Mouse (Mus musculus): Measurements from ENCODE around the gene Fto.

Fto gene

DNA sequence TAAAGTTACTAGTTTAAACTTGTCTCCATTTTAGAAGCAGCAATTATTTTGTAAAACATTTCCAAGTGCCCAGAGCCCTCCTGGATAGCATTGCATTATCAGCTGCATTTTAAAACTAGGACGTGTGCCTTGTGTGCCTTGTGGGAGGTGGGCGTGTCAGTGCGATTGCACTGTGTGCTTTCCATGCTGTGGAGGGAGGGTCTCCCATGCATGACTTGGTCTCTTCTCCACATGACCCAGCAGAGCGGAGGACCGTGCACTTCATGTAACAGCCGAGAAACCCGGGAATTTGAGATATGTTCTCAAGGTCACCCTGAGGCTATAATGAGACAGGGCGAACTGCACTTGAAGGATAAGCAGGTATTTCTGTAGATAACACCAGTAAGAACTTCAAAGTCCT lies 347.6 kb downstream of the Fto start:
- no peak for DNase-seq (ENCODE audit: low spot score)

DNA sequence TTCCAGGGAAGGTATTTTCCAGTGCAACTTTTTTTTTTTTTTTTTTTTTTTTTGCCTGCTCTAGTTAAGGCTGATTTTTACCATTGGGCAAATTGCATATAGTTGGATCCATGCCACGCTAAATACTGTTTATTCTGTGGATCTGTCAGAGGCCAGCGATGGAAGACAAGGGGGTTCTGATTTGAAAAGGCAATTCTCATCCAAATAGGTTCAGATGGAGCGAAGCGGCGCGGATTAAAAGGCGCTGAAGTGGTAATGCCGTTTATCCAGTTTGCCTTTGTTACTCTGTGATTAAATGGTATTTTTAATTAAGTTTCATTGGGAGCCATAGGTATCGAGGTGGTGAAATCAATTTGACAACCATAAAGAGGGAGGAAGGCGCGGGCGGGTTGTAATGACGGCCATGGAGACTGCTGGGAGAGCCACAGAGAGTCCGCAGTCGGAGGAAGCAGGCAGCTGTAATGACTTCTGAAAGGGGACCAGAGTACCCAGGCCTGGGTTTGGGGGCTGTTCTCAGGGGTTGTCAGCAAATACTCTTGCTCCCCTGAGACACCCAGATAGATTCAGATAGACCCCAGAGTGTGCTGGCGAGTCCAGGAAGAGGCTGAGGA lies 356.2 kb downstream of the Fto start:
- no peak for DNase-seq (ENCODE audit: low spot score)

DNA sequence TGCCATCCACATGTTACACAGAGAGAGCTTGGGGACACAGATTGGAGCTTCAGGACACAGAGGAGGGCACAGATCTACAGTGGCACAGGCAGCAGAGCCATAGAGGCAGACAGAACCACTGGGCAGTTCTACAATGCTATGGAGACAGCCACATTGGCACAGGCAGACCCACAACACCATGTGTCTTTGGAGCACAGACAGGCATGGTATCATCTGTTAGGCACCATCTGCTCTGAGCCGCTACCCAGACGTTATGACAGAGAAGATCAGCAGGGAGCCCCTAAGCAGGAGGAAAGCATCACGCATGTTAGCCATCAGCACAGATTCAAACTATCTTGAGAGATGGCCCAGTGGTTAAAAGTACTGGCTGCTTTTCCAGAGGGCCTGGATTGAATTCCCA lies 363.6 kb downstream of the Fto start:
- no peak for DNase-seq (ENCODE audit: low spot score)

DNA sequence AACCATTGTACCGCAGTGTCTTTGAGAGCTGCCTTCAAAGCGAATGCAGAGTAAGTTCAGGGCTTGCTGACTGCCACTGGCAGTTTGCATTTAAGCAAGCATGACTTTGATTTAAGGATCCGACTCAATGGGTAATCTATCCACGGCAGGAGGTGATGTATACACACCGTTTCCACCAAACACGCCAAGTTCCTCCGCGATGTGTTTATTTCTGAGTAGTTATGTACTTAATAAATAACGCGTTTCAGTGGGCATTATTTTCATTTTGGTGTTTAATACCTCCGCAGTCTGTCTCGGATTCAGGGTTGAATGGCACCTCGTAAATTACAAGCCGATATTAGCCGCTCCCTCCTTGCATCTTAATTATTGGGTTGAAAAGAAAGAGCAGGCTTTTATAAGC lies 366.1 kb downstream of the Fto start:
- DNase-seq (ENCODE audit: low spot score) = no peak

DNA sequence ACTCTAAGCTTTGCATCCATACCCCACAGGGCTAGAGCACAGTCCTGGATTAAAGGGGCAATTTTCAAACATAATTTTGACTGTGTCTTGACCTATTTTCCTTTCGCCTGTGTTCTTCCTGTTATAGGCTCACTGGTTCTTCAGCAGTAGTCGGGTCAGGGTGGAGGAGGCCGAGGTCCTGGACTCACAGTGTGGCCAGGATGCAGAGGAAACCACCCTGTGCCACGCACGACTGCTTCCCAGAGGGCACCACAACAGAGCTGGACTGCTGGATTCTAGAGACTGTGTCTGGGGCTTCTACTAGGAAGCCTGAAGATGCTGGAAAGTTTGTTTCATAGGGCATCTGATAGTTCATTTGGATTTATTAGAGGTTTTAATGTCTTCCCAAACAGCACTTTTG lies 366.8 kb downstream of the Fto start:
- no peak for DNase-seq (ENCODE audit: low spot score)

DNA sequence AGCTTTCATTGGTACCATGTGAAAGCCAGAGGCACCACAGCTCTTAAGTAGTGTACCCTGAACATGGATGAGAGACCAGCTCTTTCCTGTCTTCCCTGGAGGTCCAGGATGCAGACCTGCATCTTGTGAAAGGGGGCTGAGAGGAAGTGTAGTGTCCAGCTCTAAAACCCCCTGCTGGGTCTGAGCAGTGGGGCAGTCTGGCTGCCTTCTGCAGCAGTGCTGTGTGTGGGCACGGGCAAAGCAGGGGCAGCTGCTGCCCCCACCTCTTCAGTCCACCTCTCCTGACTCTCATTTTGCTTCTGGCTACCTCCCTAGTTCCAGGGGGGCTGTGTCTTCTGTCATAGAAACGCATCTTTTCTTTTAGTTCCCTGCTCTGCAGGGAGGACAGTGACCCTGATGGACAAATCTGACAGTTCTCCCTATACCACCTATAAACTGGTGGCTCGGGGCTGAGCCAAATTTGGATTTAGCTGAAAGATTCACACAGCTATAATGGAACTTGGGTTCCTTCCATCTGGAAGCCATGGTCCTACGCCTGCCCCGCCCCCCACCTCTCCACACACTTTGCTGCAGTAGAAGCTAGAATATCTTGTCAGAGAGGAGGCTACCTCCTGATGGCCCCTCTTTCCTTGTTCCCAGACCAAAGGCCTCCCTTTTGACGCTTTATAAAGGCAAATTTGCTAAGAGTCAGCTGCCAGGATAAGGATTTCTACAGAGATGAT lies 371.4 kb downstream of the Fto start:
- DNase-seq (ENCODE audit: low spot score) = no peak

DNA sequence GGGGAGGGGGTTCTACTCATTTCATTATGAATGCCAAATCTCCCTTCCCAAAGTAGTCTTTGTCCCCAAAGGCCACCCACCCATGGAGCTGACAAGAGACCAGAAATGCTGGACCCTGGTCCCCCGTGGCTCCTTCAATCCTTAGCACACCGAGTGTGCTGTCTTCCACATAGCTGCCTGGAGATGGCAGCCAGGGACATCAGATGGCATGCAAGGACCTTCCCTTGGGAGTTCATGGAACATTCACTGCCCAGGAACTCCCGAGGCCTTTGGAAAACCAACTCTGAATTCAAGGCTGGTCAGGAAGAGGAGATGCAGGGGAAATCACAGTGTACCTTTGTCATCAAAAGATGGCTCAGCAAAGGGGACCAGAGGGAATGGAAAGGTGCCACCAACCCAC lies 372.1 kb downstream of the Fto start:
- DNase-seq (ENCODE audit: low spot score) = peak; percentile 73

DNA sequence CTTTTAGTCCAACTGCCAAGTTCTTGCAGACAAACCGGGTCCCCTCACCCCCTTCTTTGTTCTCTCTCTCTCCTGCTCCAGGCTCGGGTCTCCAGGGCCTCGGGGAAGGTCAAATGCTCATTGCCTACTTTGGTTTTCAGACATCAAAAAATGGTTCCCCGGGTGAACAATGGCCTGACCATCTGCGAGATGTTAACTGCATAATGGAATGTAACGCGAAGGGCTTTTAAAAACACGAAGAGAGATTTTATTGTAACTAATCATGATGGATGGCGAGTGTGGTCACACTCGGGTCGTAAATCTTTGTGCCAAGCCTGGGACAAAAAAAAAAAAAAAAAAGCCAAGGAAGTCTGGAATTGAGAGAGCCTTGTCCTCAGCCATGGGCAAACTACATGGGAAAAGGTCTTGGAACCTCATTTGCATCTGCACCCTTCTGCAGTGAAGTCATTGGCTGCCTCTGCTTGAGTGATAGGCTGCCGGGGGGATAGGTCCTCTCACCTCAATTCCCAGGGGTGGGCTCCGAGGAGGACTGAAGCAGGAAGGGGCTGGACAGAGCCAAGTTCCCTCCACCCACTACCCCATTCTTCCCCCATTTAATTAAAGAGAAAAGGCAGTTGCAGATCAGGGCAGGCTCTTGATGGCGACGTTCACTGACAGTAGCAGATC lies 378.9 kb downstream of the Fto start:
- no peak for DNase-seq (ENCODE audit: low spot score)

DNA sequence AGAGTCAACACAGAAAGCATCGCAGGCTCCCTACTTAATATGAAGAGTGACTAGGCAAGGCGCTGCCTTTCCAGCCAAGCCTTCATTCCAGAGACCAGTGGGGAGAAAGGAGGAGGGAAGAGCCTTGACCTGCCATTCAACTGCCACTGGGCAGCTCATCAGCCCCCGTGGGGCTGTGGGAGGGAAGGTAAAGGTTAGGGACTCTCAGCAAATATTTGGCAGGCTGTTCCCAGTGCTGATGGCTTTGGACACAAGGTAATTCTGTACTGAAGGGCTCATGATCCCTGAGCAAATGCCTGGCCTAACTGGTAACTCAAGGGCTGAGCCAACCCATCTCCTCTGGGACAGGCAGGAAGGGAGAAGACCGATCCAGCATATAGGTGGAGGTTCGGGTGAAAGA lies 393.2 kb downstream of the Fto start:
- DNase-seq (ENCODE audit: low spot score) = no peak

DNA sequence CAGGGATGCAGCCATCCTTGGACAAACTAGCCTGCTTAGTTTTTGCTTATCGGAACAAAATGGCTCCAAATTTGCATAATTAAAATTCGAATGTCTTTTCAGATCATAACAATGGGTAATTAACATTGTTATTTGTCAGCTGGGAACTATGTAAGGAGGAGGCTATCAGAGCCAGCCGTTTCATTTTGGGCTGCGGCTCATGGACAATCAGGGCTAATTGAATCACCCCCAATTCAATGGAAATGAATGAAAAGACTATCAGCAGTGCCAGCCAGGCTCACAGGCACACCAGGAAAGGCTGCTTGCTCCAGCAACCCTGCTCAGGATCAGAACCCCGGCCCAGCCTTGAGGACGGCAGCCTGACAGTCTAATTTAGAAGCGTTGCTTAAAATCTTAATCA lies 395.3 kb downstream of the Fto start:
- DNase-seq (ENCODE audit: low spot score) = no peak

DNA sequence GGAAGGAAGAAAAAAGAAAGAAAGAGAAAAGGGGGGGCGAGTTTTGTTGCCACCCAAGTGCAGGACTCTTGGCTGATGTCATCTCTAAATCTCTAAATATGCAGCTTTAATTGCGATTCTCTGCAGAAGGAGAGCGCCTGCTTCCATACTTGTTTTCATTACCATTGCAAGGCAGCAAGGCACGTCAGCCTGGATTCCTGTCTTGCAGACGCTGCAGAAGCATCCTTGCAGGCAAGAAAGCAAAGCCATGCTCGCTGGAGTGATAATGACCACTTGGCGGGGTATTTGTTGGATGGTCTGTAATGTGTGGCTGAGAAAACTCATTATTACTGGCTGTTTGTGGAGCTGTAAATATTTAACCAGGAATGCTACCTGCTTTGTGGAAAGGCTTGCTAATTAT lies 396.4 kb downstream of the Fto start:
- peak; percentile 37 for DNase-seq (ENCODE audit: low spot score)

DNA sequence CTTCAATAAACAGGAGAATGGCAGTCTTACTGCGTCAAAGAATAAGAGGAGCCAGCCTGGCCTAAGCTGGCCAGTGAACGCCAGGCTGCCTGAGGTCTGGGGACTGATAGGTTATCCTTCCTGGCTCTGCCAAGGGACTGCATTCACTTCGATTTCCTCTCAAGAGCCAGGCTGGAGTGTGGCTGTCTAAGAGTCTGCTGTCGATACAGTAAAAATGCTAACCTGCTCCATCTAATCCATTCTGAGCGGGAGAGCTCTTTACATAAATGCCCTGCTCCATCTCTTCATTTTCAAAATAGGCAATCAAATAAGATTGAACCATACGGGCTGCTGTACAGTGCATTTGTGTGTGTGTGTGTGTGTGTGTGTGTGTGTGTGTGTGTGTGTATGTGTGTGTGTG lies 397.9 kb downstream of the Fto start:
- no peak for DNase-seq (ENCODE audit: low spot score)

DNA sequence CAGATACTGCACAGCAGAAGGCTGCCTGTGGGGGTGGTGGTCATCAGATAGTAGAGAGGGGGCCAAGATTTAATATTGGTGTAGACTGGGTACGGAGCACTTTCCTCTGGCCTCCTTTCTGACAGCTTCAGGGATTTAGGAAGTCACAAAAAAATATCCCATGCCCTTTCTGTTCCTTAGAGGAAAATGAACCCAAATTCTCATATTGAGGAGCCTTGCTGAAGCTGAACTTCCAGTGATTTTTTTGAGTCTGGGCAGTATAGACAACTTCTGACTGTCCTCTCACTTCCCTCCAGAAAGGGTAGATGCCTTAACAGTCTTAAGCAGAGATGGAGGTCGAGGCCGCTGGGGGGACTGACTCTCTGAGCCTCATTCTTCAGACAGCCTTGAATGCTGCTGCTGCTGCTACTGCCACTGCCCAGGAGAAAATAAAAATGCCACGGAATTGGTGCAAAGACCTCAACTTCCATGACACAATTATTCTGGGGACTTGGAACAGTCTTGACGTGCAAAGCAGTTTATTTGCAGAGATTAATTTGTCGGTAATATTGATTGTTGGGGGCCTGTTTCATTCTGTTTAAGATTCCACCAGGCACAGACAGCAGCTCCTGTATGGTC lies 398.8 kb downstream of the Fto start:
- DNase-seq (ENCODE audit: low spot score) = no peak

DNA sequence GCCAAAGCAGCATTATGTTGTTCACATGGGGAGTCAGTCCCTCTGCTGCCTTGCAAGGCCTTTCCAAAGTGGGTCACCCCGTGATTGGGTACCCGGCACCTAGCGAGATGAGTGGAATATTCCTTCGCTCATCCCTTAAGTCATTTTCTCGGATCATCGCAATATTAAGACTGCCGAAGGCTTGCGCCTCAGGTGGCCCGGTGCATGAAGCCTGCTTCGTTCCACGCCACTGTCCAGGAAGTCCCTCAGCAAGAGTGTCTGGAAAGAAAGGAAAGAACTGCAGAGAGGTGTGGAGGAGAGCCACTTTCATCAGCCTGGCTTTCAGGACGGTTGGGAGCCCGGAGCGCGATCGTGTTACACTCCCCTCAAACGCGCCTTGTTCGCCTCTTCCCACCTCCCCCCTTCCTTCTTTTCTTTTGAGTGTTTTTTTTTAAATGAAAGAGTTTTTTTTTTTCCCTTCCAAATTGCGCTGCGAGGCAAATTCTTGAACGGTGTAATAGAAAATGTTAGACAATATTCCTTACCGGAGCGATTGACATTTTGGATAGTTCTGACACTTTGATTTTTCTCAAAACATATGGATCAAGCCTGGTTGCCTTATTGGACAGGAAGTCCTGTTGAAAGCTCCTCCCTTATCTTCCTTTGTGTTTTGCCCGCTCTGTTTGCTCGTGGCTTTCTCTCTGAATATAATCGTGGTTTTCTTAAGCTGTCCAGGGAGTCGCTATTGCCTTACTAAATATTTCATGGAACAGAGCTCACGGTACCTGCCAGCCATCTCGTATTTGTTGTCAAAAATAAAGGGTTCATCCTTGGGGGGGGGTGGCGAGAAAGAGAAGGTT lies 399.6 kb downstream of the Fto start:
- no peak for DNase-seq (ENCODE audit: low spot score)

DNA sequence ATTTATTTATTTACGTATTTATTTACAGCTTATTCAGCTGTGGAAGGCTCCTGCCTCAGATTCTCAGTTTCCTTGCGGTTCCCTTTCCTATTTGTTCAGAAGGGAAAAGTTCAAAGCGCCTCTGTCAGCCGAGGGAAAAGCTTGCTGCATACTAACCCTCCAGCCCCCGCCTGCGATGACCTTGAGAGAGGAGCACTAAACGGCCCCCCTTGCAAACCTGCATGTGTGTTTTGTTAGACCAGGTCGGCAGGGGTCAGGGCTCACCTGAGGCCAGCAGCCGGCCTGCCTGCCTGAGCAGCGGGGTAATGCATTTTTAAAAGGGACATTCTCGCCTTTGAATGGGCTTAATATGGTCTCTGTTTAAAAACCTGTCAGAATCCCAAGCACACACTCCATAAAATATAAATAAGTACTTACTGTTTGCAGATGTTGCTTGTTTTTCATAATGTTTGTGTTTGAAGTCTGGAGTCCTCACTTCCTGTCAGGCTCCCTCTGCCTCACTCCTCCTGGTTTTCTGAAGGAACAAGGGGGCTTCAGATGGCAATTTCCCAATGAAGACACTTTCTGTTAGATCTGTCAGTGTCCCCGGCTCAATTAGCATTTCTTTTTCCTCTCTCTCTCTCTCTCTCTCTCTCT lies 400.5 kb downstream of the Fto start:
- no peak for DNase-seq (ENCODE audit: low spot score)

DNA sequence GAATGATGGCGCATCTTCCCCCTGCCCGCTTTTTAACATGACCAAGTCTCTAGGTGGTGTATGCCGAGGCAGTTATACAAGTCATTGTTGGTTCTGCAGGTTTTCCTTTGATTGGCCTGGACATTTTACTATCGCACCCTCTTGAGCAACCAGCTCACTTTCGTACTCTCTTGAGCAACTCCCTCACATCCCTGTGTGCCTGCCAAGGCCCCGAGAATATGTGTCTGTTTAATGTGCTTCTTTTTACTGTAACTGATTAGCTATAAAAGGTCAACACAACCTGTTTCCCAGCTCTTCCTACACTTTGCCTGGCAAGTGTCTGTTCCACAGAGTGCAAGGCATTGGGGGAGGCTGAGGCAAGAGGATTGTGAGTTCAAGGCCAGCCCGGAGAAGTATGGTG lies 401.4 kb downstream of the Fto start:
- no peak for DNase-seq (ENCODE audit: low spot score)

DNA sequence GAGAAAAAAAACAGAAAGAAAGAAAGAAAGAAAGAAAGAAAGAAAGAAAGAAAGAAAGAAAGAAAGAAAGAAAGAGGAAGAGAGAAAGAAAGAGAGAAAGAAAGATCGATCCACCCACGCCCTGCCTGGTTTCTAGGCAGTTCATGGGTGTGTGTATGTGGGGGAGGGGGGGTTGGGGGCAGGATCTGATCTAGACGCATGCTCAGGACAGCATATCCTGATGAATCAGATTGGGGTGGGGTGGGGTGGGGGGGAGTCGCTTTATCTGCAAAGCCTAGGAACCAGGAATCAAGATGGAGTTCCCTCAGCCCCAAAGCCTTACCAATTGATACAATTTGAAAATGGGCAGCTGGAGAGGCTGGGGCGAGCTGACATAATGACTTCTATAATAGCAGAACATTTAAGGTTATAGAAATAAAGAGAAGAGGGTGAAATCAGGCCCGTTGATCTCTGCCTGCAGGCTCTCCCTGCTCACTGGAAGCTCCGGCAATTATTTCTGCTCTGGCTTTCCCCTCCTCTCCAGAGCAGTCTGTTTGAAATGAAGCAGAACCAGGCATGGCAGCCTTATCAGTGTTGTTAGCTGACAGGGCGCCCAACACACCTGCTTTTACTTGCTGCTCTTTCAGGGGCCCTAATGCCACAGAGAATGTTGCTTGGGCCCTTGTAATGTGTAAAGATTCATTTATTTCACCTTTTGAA lies 402.2 kb downstream of the Fto start:
- DNase-seq (ENCODE audit: low spot score) = peak; percentile 87

Measured in MN1 (cell line).